Mouse (Mus musculus): ENCODE measurements at regions not wholly inside any gene's neighbourhood (a gene's known extent, or its start where the extent isn't known, plus 50 kb on each side); places are given as distances from the start of the nearest gene placed in this dataset.
"Not testable (repeated sequence)": the region's sequence is repeated elsewhere in the genome, so short reads cannot be mapped to it uniquely, and the experiment has no call there.

DNA sequence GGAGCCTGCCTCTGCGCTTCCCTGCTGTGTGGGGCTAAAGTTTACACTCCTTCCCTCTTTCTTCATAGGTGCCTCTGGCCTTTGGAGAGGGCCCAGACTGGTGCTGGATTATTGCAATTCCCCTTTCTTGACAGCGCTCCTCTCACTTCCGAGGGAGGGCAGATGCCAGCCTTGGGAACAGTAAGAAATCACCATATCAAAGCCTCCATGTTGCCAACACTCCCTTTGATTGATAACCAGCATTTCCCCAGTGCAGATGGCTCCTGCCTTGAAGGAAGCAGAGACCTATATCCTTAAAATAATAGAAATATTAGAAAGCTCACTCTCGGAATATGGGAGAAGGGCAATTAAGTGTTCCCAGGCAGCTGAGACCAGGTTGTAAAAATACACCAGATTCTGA, 63.1 kb upstream of the Cep295 start:
- H3K36me3 ChIP-seq (replicated peaks): no peaks in the 10 kb centered on the region
- peak; percentile 41; the same call in 1 of the 2 replicates for ATAC-seq (replicated peaks)
- peaks cover 12% of the 10 kb centered on the region for H3K4me1 ChIP-seq
- H3K9me3 ChIP-seq: no peaks in the 10 kb centered on the region
- H3K4me2 ChIP-seq: no peak overlapping the region
- no peak overlapping the region for H3K9ac ChIP-seq
- H3K4me3 ChIP-seq: no peak overlapping the region
- H3K27ac ChIP-seq: no peak overlapping the region
- 45% methylated on average over 4 of the region's 4 CpGs for WGBS
- H3K27me3 ChIP-seq (replicated peaks): no peaks in the 10 kb centered on the region

DNA sequence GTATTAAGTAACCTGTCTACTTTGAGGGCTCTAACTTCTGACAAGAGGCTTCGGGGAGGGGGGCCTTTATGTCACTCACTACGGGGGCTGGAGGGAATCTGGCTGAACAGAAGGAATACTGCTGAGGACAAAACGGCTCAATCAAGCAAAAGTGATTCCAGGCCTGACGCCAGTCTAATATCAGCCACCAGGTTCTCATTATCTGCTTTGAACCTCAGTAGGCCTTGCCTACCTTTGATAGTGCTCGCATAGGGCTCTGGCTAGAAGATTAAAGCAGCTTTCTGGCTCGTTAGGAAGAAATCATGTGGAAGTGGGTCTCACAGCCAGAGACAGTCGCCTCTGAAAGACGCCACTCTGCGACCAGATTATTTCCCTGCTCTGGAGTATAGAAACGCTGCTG, 64.3 kb upstream of the Cep295 start:
- peak overlapping the region; percentile 27; the same call in 1 of the 2 replicates for H3K27ac ChIP-seq
- no peak overlapping the region for H3K4me3 ChIP-seq
- no peaks in the 10 kb centered on the region for H3K9me3 ChIP-seq
- H3K4me1 ChIP-seq: peaks cover 12% of the 10 kb centered on the region
- no peaks in the 10 kb centered on the region for H3K36me3 ChIP-seq (replicated peaks)
- 13% methylated on average over 10 of the region's 10 CpGs for WGBS
- no peak overlapping the region for H3K4me2 ChIP-seq
- no peaks in the 10 kb centered on the region for H3K27me3 ChIP-seq (replicated peaks)
- ATAC-seq (replicated peaks): peak; percentile 86
- no peak overlapping the region for H3K9ac ChIP-seq

DNA sequence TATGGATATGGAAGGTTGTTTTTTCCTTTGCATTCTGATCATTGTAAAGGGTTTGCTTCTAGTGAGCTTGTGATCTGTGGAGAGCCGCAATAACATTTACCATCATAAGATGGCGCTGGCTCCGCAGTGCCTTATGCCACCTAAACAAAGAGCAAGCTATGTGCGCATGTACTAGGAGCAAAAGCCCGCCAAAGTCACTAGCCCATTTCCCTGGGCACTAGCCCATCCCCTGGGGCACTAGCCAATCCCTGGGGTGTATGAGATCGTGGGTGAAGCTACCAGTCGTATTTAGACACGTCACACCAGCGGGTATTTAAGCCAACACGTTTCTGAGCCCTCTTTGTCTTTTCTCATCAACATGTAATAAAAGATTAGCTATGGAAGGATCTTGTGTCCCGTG, 59.0 kb upstream of the Smco4 start:
- H3K36me3 ChIP-seq (replicated peaks); H3K4me1 ChIP-seq; H3K4me2 ChIP-seq; H3K4me3 ChIP-seq; H3K9me3 ChIP-seq; H3K27me3 ChIP-seq (replicated peaks); H3K27ac ChIP-seq; ATAC-seq (replicated peaks); H3K9ac ChIP-seq: not testable (repeated sequence)
- WGBS: 68% methylated on average over 11 of the region's 11 CpGs

DNA sequence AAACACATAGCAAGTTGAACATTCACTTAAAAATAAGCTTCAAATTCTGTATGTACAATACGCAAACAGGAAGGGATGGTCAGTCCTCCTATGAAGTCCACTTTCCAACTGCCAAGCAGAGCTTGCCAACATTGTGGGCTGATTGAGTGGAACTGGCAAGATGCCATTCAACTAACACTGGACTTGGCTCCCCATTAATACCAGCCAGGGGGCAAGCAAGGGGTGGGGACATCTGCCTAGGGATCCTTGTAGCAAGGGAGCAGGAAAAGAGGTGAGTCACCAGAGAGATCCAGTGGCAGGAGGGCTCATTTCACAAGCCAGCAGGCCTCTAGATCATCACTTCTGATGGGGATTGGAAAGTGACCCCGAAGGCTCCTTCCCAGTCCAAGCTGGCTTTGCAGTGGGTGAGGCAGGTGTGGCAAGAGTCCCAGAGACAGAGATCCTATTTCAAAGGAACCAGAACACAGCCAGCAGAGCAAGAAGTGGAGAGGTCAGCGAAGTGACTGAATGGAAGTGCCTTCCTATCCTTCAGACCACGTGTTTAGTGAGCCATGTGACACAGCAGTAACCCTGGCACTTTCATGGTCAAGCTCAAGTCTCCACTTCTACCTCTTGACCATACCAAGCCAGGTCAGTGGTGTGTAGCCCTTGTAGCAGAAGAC, 53.8 kb upstream of the Smco4 start:
- H3K27me3 ChIP-seq (replicated peaks): no peaks in the 10 kb centered on the region
- WGBS: 74% methylated on average over 4 of the region's 4 CpGs
- no peak overlapping the region for H3K27ac ChIP-seq
- no peaks in the 10 kb centered on the region for H3K36me3 ChIP-seq (replicated peaks)
- H3K9ac ChIP-seq: no peak overlapping the region
- ATAC-seq (replicated peaks): no peak
- no peaks in the 10 kb centered on the region for H3K4me1 ChIP-seq
- no peak overlapping the region for H3K4me3 ChIP-seq
- H3K9me3 ChIP-seq: no peaks in the 10 kb centered on the region
- H3K4me2 ChIP-seq: no peak overlapping the region

DNA sequence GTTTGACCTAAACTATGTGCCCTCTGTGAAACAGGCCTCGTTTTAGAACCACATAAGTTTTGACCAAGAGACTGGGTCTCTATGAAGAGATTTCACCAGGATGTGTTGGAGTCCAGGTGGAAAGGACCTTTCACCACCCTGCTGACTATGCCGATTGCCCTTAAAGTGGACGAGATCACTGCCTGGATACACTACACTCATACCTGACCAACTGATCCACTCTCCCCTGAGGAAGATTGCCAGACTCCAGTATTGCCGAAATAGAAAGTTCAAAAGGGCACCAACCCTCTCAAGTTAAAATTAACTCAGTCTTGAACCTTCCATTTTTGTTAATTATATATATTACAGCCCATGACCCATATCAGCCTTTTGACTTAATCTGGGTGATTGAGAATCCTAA, 51.1 kb upstream of the Smco4 start:
- Histone ChIP-seq H3K4me1 (no peaks in the 10 kb centered on the region), H3K9ac (no peak overlapping the region), H3K4me2 (no peak overlapping the region), H3K36me3 (replicated peaks) (no peaks in the 10 kb centered on the region), H3K27ac (no peak overlapping the region), H3K9me3 (no peaks in the 10 kb centered on the region), H3K4me3 (no peak overlapping the region), H3K27me3 (replicated peaks) (no peaks in the 10 kb centered on the region)
- WGBS: 90% methylated on average over 4 of the region's 4 CpGs
- ATAC-seq (replicated peaks): no peak

Data from midbrain, embryonic 15.5 days (tissue).